Mouse (Mus musculus) cerebellum, adult (tissue): ENCODE measurements at regions not wholly inside any gene's neighbourhood (a gene's known extent, or its start where the extent isn't known, plus 50 kb on each side); places are given as distances from the start of the nearest gene placed in this dataset.

Source experiments
- ATAC-seq: cut with Nextera tagmentation; 2 replicates; pipeline ENCODE4 v1.9.2; 2017; ENCODE audit warnings: mild to moderate bottlenecking, moderate library complexity, mixed read lengths; ENCODE audit not compliant: insufficient number of reproducible peaks, low FRiP score, low TSS enrichment

DNA sequence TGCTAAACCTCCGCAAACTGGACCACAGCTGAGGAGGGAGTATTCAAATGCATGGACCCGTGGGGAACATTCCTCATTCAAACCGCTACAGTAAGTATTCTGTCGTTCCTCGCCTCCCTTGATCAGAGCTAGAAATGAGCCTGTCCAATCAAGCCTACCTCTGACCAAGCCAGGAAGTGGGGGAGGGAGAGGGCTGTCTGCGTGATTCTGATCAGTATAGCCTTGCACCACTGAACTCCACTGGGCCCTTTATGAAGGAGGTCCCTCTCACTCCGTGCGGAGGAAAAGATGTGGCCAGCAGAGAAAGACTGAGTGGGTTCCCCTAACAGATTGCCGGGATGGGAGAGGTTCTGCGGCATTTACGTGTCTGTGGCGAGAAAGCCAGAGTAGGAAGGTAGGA is 257.4 kb upstream of the Kazn start:
- no peak for ATAC-seq

DNA sequence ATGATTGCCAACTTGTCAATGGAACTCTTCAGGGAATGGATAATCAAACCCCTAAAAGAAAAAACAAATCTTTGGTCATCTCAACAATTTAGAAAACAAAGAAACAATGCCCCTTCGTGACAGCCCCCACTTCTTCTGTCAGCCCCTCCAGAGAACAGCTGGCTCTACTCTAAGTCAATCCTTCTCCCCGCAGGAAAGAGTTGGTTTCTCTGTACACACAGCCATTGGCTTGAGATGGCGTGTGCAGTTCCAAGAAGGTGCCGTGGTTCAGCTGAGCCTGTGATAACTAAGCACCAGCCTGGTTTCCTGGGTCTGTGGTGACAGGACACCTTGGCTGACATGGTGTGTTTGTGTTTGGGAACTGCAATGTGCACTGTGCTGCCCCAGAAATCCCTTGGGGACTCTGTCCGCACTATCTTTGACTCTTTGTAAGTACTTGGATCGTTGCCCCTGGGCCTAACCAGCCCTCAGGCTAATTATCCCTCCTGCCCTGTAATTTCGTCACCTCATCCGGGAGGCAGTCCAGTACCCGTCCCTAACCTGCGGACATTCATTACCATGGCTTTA is 253.8 kb upstream of the Kazn start:
- ATAC-seq = no peak

DNA sequence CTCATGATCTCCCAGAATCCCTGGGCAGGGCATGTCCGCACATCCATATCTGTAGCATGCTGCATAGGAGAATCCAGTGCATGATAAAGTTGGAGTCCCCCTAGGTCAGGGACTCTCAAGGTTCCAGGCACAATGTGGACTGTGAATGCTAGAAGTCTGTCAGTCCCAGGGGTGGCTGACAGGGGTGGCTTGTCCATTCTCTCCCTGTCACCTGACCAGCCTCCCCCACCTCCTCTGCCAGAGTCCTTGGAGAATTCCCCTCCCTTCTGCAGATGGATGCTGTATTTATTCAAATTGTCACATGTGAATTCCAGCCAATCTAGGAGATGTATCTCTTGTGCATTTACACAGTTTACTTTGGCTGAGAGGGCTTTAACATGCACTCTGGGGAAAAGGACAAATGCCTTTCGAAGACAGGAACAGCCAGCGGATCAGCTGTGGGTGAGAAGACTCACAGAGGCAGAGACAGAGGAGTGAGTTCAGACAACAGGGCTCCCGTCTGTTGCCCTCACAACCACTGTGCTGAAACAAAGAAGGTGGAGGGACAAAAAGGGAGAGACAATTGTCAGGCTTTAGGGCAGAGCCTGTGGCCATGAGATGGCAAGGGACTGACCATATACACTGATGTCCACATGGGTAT is 246.7 kb upstream of the Kazn start:
- ATAC-seq = no peak

DNA sequence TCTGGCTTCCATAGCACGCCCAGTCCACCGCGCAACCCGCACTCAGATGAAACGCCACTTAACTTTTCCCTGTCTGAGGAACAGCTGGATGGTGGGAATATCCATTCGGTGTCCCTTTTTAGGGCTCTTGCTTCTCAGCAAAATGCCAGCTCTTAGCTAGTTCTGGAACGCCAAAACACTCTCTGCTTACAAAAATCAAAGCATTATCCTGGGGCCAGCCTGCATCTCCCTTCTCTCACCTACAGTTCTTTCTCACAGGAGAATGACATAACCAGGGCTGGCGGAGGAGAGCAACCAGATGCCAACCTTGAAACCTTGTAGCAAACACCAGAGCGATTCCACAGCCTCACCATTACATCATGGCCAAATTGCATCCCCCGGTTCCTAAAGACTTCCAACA is 236.4 kb upstream of the Kazn start:
- no peak for ATAC-seq

DNA sequence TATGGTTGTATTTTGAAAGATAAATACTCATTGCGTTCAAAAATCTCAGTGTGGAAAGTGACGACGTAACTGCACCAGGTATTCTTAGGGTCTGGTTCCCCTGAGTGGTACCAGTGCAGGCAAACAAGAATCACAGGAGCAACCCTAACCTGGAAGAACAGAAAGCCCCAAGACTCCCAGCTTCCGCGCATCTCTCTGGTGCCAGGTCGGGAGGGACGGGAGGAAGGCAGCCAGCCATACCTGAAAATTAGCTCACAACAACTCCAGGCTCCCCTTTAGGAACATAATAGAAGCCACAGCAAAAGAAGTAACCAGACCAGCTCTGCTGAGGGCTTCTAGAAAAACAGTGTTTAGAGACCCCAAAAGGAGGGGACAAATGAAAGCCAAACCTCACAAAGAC is 235.4 kb upstream of the Kazn start:
- ATAC-seq = no peak

GRCm38 (mm10) chr4:142474018-142474417 is 234.8 kb upstream of the Kazn start:
- ATAC-seq = no peak

GRCm38 (mm10) chr4:142473284-142473683 is 234.1 kb upstream of the Kazn start:
- ATAC-seq = no peak

- no peak for ATAC-seq
Measured at GRCm38 (mm10) chr4:142472332-142472731, 233.1 kb upstream of the Kazn start.

DNA sequence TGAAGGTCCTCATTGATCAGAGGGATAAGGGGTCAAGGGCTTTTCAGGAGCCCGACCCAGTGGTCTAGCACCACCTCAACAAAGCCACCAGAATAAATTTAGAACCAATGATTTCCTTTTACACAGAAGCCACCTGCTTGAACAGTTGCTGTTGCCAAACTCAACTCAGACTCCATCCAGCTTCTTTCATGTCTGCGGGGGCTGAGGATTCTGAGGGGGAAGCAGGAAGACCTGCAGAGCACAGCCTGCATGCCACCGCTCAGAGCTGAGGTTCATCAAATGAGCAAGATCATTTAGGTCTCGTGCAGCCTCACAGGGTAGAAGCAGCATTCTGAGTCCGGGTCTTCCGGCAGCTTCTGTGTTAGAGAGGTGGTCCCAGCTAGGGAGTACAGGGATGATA is 231.6 kb upstream of the Kazn start:
- ATAC-seq = no peak

- no peak for ATAC-seq
Measured at GRCm38 (mm10) chr4:142467920-142468319, 228.7 kb upstream of the Kazn start.

GRCm38 (mm10) chr4:142465226-142465625 is 226.0 kb upstream of the Kazn start:
- ATAC-seq = no peak

DNA sequence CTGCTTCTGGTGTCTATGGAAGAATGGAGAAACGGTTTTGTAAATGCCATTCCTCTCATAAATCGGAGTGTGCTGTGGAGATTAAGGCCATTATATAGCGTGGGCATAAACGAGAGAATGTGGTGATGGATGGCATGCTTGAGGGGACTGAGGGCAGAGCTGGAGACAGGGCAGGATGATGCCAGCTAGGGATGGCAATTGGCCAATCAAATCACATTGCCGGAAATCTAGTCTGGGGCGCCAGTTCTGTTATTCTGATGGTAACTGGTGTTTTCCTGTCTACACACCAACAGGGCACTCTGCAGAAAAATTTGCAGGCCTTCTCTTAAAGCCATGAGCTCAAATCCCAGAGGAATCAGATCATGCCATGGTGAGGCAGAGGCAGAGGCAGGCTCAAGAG is 224.9 kb upstream of the Kazn start:
- ATAC-seq = no peak

DNA sequence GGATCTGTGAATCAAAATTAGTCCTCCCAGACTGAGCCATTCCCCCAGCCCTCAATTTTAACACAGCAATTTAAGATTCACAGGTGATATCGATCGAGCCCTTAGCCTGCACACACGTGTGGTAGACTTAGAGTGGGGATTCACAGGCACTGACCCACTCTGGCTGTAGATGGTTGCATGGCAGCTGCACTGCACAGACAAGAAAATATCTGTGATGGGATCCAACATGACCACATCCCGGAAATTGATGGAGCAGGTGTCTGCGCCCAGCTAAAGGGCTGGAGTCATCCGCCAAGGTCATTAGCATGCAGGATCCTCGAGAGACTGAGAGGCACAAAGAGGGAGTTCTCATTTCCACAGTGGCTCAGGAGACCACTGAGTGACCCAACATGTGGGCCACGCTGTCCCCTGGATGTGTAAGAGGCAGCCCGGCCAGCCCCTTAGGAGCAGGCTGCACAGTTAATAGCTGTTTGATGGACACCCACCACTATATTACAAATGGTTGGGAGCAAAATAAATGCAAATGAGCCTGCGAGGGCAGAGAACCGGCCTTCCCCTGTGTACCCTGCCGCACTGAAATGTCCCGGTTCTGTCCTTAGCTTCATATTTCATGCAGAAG is 221.4 kb upstream of the Kazn start:
- no peak for ATAC-seq

GRCm38 (mm10) chr4:142452614-142453013 is 213.4 kb upstream of the Kazn start:
- no peak for ATAC-seq

DNA sequence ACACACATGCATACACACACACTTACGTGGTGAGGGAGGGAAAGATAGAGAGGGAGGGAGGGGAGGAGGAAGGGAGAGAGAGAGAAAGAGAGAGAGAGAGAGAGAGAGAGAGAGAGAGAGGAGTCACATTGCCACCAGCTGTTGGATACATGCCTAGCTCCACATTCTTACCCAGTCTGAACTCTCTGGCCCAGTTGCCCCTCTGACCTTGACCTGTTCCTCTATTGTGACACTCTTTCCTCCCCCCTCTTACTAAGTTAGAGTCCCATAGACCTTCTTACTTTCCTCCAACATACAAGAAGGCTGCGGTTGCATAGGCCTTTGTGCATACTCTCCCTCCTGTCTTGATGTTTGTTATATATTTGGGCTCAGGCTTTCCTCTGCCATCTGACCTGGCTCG is 211.7 kb upstream of the Kazn start:
- no peak for ATAC-seq

DNA sequence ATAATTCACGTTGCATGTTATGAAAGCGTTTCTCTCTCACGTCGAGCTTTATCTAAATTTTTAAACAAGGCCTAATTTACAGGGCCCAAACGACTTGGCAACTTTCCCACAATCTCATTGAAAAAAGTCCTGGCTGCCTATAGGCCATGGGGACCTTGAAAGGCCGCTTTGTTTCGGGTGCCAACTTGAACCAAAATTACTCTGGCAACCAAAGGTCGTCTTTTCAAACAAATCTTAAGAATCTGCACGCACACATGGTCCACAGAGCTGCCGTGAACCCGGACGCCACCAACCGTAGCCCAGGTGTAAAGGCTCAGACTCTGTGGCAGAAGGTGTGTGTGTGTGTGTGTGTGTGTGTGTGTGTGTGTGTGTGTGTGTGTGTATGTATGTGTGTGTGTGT is 210.5 kb upstream of the Kazn start:
- ATAC-seq = no peak

GRCm38 (mm10) chr4:142449198-142449702 is 210.0 kb upstream of the Kazn start:
- no peak for ATAC-seq

DNA sequence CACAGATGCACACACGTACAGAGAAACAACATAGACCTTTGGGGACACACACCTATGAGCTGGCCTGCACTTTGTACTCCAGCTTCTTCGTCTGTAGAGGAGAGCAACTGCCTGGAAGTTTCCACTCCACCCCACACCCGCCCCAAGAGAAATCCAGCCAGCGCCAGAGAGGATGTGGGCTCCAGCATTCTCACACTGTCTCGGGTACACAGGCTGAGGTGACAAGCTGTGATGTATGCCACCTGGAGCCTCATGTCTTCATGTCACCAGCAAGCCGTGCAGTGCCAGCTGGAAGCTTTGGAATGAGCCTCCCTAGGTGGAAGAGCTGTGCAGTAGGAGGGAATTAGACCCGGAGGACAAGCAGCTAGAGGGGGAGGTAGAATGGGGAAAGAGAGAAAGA is 208.3 kb upstream of the Kazn start:
- ATAC-seq = no peak

GRCm38 (mm10) chr4:142441045-142441444 is 201.8 kb upstream of the Kazn start:
- ATAC-seq = no peak

GRCm38 (mm10) chr4:142439450-142440183 is 200.4 kb upstream of the Kazn start:
- ATAC-seq = no peak

GRCm38 (mm10) chr4:142424596-142424995 is 185.4 kb upstream of the Kazn start:
- ATAC-seq = peak; percentile 58; the same call in 1 of the 2 replicates
